Mouse (Mus musculus) heart, embryonic 16.5 days (tissue): ENCODE data around the gene Ccnl1. TPM values are rescaled to one million over a fixed set of nuclear protein-coding genes. Genes with fewer than 3 reads are reported as not detected.

Experiments used
- ATAC-seq: fragments of 200-750 bp; cut with Nextera tagmentation; replicated peaks from 2 replicates; pipeline ENCODE4 v1.8.0; 2017; ENCODE audit warnings: moderate number of reproducible peaks; ENCODE audit not compliant: insufficient read depth, low FRiP score; ENCODE audit errors: extremely low read depth
- H3K27ac ChIP-seq: fragments of 300-500 bp; sonication (generic); 2 replicates; pipeline ENCODE4 v1.5.1; 2014; ENCODE audit warnings: mild to moderate bottlenecking, low read length, control low read depth, moderate library complexity
- H3K27me3 ChIP-seq: fragments of 300-500 bp; sonication (generic); 2 replicates; pipeline ENCODE4 v1.6.1; 2014; ENCODE audit warnings: low read length, mixed read lengths; ENCODE audit not compliant: control insufficient read depth, insufficient read depth
- H3K36me3 ChIP-seq: fragments of 300-500 bp; sonication (generic); 2 replicates; pipeline ENCODE4 v1.6.1; 2014; ENCODE audit not compliant: control insufficient read depth, insufficient read depth
- H3K4me1 ChIP-seq: fragments of 300-500 bp; sonication (generic); 2 replicates; pipeline ENCODE4 v1.6.1; 2014; ENCODE audit warnings: low read length, mixed read lengths; ENCODE audit not compliant: control insufficient read depth, insufficient read depth
- H3K4me2 ChIP-seq: fragments of 300-500 bp; sonication (generic); 2 replicates; pipeline ENCODE4 v1.6.1; 2014; ENCODE audit warnings: low read depth, mild to moderate bottlenecking, control low read depth, low read length
- H3K4me3 ChIP-seq: fragments of 300-500 bp; sonication (generic); 2 replicates; pipeline ENCODE4 v1.5.1; 2014; ENCODE audit warnings: mild to moderate bottlenecking, control low read depth, low read length
- H3K9ac ChIP-seq: fragments of 300-500 bp; sonication (generic); 2 replicates; pipeline ENCODE4 v1.6.1; 2014; ENCODE audit warnings: low read length, control low read depth
- H3K9me3 ChIP-seq: fragments of 300-500 bp; sonication (generic); replicated peaks from 2 replicates; pipeline ENCODE4 v1.6.1; 2016; ENCODE audit warnings: low read length; ENCODE audit not compliant: control insufficient read depth
- WGBS: fragments of 180-500 bp; shearing (Covaris S2); extraction: QIAGEN DNeasy Blood & Tissue Kit; methylation state at CpG from one replicate; pipeline ENCODE4 v1.1.7; 2014; 5-methylcytosine and 5-hydroxymethylcytosine counted together
- polyA plus RNA-seq: library from polyadenylated mRNA; unstranded; fragments of >200 nt; fragmentation: Nextera tagmentation; extraction: Ambion mirVana; gene quantifications from 2 replicates; pipeline ENCODE4 v1.2.1, GENCODE M21; 2015

Ccnl1 gene
- polyA plus RNA-seq, 1 experiment from 2014 or later, result 68.2 TPM

- Histone ChIP-seq H3K27ac (peak overlapping the region; percentile 52), H3K27me3 (no peaks in the 10 kb centered on the region), H3K4me1 (peaks cover 20% of the 10 kb centered on the region), H3K4me2 (no peak overlapping the region), H3K9me3 (no peaks in the 10 kb centered on the region), H3K9ac (peak overlapping the region; percentile 25; the same call in 1 of the 2 replicates), H3K4me3 (no peak overlapping the region), H3K36me3 (no peaks in the 10 kb centered on the region)
- WGBS, result 15% methylated on average over 4 of the region's 4 CpGs
- no peak for ATAC-seq
Observed at GRCm38 (mm10) chr3:65904106-65904505, 53.9 kb downstream of the Ccnl1 start.

GRCm38 (mm10) chr3:65898598-65899278, 59.3 kb downstream of the Ccnl1 start:
- Histone ChIP-seq H3K36me3 (no peaks in the 10 kb centered on the region), H3K27ac (no peak overlapping the region), H3K27me3 (no peaks in the 10 kb centered on the region), H3K9ac (no peak overlapping the region), H3K4me3 (no peak overlapping the region), H3K9me3 (no peaks in the 10 kb centered on the region), H3K4me2 (no peak overlapping the region), H3K4me1 (peaks cover 21% of the 10 kb centered on the region)
- no peak for ATAC-seq
- WGBS, result 69% methylated on average over 8 of the region's 8 CpGs

DNA sequence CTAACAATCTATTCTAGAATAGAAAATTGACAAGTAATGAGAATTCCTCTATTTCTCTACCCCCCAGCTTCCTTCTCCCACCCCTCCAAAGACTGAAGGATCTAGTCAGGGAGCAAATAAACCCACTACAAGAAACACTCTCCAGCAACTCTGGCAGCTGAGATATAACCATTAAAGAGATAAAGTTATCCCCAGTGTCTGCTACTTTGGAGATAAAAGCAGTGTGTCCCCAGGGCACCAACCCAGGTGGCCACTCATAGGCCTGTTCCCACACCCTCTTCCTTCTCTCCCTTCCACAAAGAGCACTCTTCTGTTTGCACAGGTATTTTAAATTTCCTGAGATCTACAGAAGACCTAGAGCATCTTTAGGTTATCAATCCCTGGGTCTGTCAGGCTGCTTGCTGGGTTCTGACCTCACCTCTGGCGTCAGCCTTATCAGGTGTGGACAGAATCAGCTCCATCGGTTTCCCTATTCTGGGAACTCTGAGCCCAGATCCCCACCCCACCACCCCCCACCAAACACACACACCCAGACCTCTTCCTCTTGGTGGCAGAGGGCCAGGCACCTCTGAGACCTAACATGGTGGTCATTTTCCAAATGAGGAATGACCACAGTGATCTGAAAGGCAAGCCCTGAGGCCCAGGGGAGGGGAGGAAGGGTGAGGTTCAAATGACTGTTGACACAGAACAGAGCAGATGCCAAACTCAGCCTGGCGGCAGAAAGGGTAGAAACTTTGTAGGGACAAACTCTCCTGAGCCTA, 60.6 kb downstream of the Ccnl1 start:
- Histone ChIP-seq H3K36me3 (no peaks in the 10 kb centered on the region), H3K4me1 (peaks cover 21% of the 10 kb centered on the region), H3K27ac (no peak overlapping the region; the same call in 1 of the 2 replicates), H3K27me3 (no peaks in the 10 kb centered on the region), H3K4me2 (no peak overlapping the region), H3K4me3 (no peak overlapping the region), H3K9ac (no peak overlapping the region), H3K9me3 (no peaks in the 10 kb centered on the region)
- ATAC-seq, result 0 out of 2 replicates have a peak, but pooled peaks have one; percentile 34
- 14% methylated on average over 3 of the region's 3 CpGs for WGBS
